Mouse (Mus musculus): ENCODE results near the gene S100a10. TPM values are rescaled to one million over a fixed set of nuclear protein-coding genes. Genes with fewer than 3 reads are reported as not detected.

S100a10 gene
- polyA plus RNA-seq (2015; fragmentation: Nextera tagmentation; extraction: Ambion mirVana) = 516 and 533 TPM in 2 replicates

DNA sequence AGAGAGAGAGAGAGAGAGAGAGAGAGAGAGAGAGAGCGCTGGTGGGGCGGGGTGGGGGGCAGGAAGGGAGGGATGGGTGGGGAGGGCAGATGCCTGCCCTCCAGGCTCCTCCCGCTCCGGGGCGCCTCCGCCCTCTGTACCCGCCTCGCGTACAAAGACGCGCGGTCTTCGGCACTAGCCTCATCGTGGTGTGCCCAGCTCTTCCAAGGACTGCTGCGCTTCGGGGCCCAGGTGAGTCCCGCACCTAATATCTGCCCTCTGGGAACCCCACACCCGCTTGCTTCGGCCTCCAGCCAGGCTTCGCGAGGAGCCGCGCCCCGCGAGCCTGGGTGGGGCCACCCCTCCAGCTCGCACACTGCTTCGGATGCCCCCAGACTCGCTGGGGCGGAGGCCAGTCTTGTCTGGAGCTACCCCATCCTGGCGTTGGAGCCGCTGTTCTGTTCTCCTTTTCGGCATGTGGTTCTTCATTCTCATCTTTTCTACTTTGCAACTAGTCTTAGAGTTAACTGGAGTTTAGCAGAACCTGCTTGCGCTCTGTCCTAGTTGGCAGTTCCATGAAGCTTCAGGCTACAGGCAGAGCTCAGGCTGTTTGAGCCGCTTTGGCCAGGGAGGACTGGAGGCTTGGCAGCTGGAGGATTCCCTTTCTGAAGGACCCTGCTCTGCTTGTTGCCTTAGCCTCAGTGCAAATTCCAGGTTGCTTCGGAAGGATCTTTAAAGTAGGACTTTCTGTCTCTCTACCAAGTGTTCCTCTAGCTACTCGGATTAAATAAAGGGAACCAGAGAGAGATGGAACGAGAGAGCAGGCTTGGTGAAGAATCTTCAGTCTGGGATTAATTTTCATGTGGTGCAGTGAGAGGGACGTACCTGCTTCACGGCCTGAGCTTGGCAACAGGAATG is at the start of gene S100a10:
S100a10 (plus strand) TSS at position 100 of the 897 bp plus-strand sequence.
- Histone ChIP-seq H3K9ac (peak within 1 kb of the TSS; percentile 72), H3K36me3 (no peaks in the 10 kb centered on the region), H3K4me2 (peak within 1 kb of the TSS; percentile 86), H3K4me1 (peaks cover 48% of the 10 kb centered on the region), H3K4me3 (replicated peaks) (peak within 1 kb of the TSS; percentile 74), H3K27me3 (no peaks in the 10 kb centered on the region), H3K27ac (peak within 1 kb of the TSS; percentile 95), H3K9me3 (replicated peaks) (no peaks in the 10 kb centered on the region)
- WGBS = 1% methylated on average over 37 of the region's 39 CpGs
- ATAC-seq (replicated peaks; ENCODE audit: low FRiP score) = peak; percentile 88

DNA sequence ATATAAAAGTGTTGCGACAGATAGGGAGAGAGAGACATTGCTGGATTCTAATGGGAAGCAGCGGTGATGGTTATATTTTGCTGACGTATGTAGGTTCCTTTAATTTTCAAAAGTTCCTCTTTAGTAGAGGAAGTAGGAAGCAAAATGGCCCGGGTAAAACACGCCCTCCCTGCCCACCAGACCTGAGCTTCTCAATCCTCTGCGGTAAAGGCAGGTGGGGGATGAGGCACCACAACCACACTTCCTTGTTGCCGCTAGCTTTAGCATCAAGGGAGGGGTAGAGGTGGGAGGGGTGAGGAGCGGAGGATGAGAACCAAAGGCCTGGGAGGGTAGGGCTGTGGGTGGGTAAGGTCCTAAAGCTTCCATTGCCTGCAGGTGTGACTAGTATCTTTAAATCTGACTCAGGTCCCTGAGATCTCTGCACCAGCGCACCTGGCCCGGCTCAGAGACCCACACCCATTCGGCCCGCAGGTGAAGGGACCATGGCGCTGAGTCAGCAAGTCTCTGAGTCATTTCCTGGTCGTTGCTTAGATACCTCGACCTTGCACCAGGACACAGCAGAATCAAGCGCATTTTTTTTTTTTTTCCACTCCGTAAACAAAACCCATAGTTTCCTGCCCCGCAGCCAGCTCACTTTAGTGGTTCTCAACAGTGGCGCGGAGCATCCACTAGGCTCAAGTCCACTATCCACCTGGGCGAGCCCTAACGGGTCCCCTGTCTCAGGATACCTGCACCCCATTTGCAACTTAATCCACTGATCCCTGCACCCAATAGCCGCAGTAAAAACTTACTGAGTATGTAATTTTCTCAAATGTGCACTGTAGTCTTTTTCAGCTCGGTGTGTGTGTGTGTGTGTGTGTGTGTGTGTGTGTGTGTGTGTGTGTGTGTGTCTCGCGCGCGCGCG is 48.7 kb upstream of the S100a10 start:
- peak overlapping the region; percentile 47 for H3K4me2 ChIP-seq
- H3K9me3 ChIP-seq (replicated peaks) = no peaks in the 10 kb centered on the region
- no peaks in the 10 kb centered on the region for H3K36me3 ChIP-seq
- 33% methylated on average over 30 of the region's 30 CpGs for whole genome bisulfite sequencing
- H3K27me3 ChIP-seq = no peaks in the 10 kb centered on the region
- H3K4me1 ChIP-seq = no peaks in the 10 kb centered on the region
- peak; percentile 88 for ATAC-seq (replicated peaks; ENCODE audit: low FRiP score)
- H3K4me3 ChIP-seq (replicated peaks) = peak overlapping the region; percentile 21
- peak overlapping the region; percentile 67 for H3K27ac ChIP-seq
- no peak overlapping the region for H3K9ac ChIP-seq

GRCm38 (mm10) chr3:93506881-93507325 is 48.0 kb upstream of the S100a10 start:
- no peaks in the 10 kb centered on the region for H3K36me3 ChIP-seq
- no peaks in the 10 kb centered on the region for H3K27me3 ChIP-seq
- 0 out of 2 replicates have a peak, but pooled peaks have one; percentile 2 for ATAC-seq (replicated peaks; ENCODE audit: low FRiP score)
- WGBS = 66% methylated on average over 5 of the region's 5 CpGs
- H3K27ac ChIP-seq = peak overlapping the region; percentile 67
- no peak overlapping the region for H3K9ac ChIP-seq
- H3K9me3 ChIP-seq (replicated peaks) = no peaks in the 10 kb centered on the region
- no peak overlapping the region for H3K4me3 ChIP-seq (replicated peaks)
- no peaks in the 10 kb centered on the region for H3K4me1 ChIP-seq
- peak overlapping the region; percentile 47; the same call in 1 of the 2 replicates for H3K4me2 ChIP-seq

DNA sequence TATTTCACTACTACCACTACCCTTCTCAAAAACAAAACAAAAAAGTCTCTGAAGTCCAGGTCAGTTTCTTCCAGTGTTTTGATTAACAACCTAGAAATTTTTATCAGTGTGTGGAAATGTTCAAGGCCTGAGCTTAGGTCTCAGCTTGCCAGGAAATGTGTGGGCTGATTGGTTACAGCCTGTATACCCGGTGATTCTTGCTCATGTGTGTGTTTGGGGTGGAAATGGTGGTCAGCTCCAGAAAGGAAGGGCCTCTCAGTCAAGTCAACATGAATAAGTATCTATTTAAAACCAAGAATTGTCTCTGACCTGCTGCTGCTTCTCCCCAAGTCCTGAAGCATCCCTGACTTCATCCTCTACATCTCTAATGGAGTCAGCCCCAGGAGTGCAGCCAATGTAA is 45.6 kb upstream of the S100a10 start:
- Histone ChIP-seq H3K4me1 (no peaks in the 10 kb centered on the region), H3K27me3 (no peaks in the 10 kb centered on the region), H3K9ac (no peak overlapping the region)

DNA sequence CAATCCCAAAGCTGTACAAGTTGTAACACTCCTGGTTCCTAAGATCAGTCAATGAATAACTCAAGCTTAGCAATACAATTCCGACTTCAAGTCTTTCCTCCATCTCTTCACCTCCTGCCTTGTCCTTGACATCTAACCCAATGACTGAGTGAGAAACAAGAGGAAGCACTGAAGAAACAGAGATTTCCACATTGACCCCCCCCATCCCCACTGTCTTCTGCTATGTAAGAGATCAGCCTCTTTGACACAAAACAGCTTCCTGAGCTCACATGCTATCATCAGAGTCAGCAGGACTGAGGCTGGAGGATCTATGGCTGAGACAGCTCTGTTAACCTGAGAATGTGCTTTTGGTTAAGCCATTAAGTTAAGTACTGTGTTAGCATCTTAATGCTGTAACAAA is 43.8 kb upstream of the S100a10 start:
- H3K4me2 ChIP-seq = no peak overlapping the region
- WGBS = 50% methylated on average over 1 of the region's 1 CpGs
- no peaks in the 10 kb centered on the region for H3K36me3 ChIP-seq
- H3K27me3 ChIP-seq = no peaks in the 10 kb centered on the region
- H3K4me3 ChIP-seq (replicated peaks) = no peak overlapping the region
- no peaks in the 10 kb centered on the region for H3K4me1 ChIP-seq
- no peak for ATAC-seq (replicated peaks; ENCODE audit: low FRiP score)
- no peak overlapping the region for H3K27ac ChIP-seq
- H3K9ac ChIP-seq = no peak overlapping the region
- H3K9me3 ChIP-seq (replicated peaks) = no peaks in the 10 kb centered on the region

More for the DNA sequence above, 45.6 kb upstream of the S100a10 start:
- Histone ChIP-seq H3K9me3 (replicated peaks) (no peaks in the 10 kb centered on the region), H3K4me3 (replicated peaks) (no peak overlapping the region), H3K36me3 (no peaks in the 10 kb centered on the region), H3K27ac (no peak overlapping the region), H3K4me2 (no peak overlapping the region)
- ATAC-seq (replicated peaks; ENCODE audit: low FRiP score) = no peak
- 21% methylated on average over 1 of the region's 1 CpGs for WGBS

- H3K9me3 ChIP-seq (replicated peaks) = no peaks in the 10 kb centered on the region
- no peak overlapping the region for H3K4me3 ChIP-seq (replicated peaks)
- no peak overlapping the region for H3K4me2 ChIP-seq
- WGBS = 86% methylated on average over 1 of the region's 1 CpGs
- H3K27me3 ChIP-seq = no peaks in the 10 kb centered on the region
- H3K4me1 ChIP-seq = no peaks in the 10 kb centered on the region
- no peak for ATAC-seq (replicated peaks; ENCODE audit: low FRiP score)
- no peaks in the 10 kb centered on the region for H3K36me3 ChIP-seq
- no peak overlapping the region for H3K27ac ChIP-seq
- no peak overlapping the region for H3K9ac ChIP-seq
These were observed 43.1 kb upstream of the S100a10 start for GRCm38 (mm10) chr3:93511801-93512200.

GRCm38 (mm10) chr3:93512386-93513101 is 42.3 kb upstream of the S100a10 start:
- no peak for ATAC-seq (replicated peaks; ENCODE audit: low FRiP score)
- H3K27ac ChIP-seq = no peak overlapping the region

DNA sequence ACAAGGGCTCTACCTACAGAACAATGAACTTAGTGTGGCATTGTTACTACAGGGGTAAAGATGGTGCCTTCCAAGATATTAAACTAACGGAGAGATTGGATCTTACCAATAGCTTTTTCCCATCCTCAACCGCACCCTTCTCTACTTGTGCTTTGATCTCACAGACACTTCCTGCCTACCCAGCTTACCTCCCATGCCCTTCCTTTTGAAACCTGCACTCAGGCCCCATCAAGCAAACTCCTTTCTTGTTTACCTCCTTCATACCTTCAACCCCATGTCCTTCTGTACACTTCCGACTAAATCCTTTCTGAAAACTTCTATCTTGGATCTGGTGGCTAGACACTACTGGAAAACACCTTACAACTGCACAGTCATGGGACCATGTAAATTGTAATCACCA is 40.3 kb upstream of the S100a10 start:
- Histone ChIP-seq H3K4me2 (no peak overlapping the region), H3K9me3 (replicated peaks) (no peaks in the 10 kb centered on the region), H3K36me3 (no peaks in the 10 kb centered on the region), H3K4me1 (no peaks in the 10 kb centered on the region), H3K27me3 (no peaks in the 10 kb centered on the region), H3K27ac (no peak overlapping the region), H3K9ac (no peak overlapping the region), H3K4me3 (replicated peaks) (no peak overlapping the region)
- WGBS = 88% methylated on average over 3 of the region's 3 CpGs
- ATAC-seq (replicated peaks; ENCODE audit: low FRiP score) = no peak

More at GRCm38 (mm10) chr3:93512386-93513101, 42.3 kb upstream of the S100a10 start:
- H3K4me3 ChIP-seq (replicated peaks) = no peak overlapping the region
- H3K27me3 ChIP-seq = no peaks in the 10 kb centered on the region
- no peak overlapping the region for H3K4me2 ChIP-seq
- H3K9me3 ChIP-seq (replicated peaks) = no peaks in the 10 kb centered on the region
- H3K4me1 ChIP-seq = no peaks in the 10 kb centered on the region
- H3K9ac ChIP-seq = no peak overlapping the region
- H3K36me3 ChIP-seq = no peaks in the 10 kb centered on the region
- WGBS = 72% methylated on average over 7 of the region's 7 CpGs

GRCm38 (mm10) chr3:93517343-93517742 is 37.5 kb upstream of the S100a10 start:
- ATAC-seq (replicated peaks; ENCODE audit: low FRiP score) = no peak
- Histone ChIP-seq H3K4me2 (no peak overlapping the region), H3K9ac (no peak overlapping the region), H3K27me3 (no peaks in the 10 kb centered on the region), H3K36me3 (no peaks in the 10 kb centered on the region), H3K4me1 (peaks cover 9% of the 10 kb centered on the region), H3K9me3 (replicated peaks) (no peaks in the 10 kb centered on the region), H3K4me3 (replicated peaks) (no peak overlapping the region), H3K27ac (no peak overlapping the region)
- 35% methylated on average over 2 of the region's 2 CpGs for WGBS

DNA sequence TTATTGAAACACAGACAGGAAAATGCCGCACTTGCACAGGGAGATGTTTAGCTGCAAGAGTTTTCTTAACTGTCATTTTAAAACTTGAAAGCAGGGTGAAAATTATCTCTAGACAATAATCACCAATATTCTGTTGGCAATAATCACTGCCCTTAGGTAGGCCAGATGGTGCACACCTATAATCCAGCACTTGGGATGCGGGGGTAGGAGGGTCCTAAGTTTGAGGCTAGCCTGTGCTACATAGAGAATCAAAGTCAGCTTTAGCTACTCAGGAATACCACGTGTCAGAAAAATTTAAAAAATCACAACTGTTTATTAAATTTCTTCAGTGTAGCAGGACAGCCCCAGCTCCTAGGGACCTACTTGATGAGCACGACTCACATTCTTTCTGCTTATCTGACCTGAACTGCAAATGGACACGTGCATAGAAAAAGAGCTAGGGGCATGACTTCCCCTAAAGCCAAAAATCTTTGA is 35.0 kb upstream of the S100a10 start:
- H3K4me1 ChIP-seq = peaks cover 16% of the 10 kb centered on the region
- peak overlapping the region; percentile 97 for H3K27ac ChIP-seq
- ATAC-seq (replicated peaks; ENCODE audit: low FRiP score) = peak; percentile 35; the same call in 1 of the 2 replicates
- H3K4me3 ChIP-seq (replicated peaks) = peak overlapping the region; percentile 74
- H3K27me3 ChIP-seq = no peaks in the 10 kb centered on the region
- peaks cover 9% of the 10 kb centered on the region for H3K36me3 ChIP-seq
- 51% methylated on average over 5 of the region's 5 CpGs for WGBS
- H3K4me2 ChIP-seq = peak overlapping the region; percentile 67
- no peaks in the 10 kb centered on the region for H3K9me3 ChIP-seq (replicated peaks)
- no peak overlapping the region for H3K9ac ChIP-seq

All from kidney, embryonic 15.5 days (tissue).